Mouse (Mus musculus) c-Kit-positive CD71-negative TER-119-negative erythroid progenitor cells, embryonic 14.5 days (primary cell): ENCODE measurements around the gene Rbfox1.

Experiments
- DNase-seq: peaks from one replicate; pipeline ENCODE4 v3.0.0-alpha.2; 2013; ENCODE audit warnings: low read depth

Gene Rbfox1

DNA sequence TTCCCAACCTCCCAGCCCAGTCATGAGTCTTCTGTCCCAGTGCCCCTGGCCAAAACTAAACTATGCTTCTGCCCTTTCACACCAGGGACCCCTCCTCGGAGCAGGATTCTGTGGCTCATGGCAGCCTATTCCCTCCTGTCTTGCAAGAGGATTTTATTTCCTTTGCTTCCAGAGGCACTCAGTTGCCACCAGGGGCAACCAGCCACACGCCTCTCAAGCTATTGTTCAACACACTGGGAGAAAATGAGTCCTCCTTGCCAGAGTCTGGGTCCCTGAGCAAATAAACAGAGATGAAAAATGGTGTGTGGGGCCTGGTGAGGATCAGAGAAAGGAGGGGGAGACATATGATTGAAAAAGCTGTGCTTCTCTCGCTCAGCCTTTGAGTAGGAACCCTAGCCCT is 327.8 kb downstream of the Rbfox1 start:
- DNase-seq, result no peak

DNA sequence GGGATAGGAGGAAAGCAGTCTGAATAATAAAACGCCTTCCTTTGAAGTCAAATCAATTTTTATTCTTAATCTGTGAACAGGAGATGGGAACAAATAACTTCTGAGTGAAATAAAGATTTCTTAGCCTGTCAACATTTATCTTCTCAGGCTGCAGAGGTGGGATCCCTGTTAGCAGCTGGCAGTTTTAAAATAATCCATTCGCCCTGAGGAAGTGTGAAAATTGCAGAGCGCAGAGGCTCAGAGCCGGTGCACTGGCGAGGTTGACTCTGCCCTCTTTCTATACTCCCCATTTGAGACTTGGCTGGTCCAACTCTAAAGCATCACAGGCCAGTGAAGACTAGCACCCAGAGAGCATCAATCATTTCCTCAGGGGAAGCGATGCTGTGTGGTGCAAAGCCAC is 342.3 kb downstream of the Rbfox1 start:
- DNase-seq, result no peak

DNA sequence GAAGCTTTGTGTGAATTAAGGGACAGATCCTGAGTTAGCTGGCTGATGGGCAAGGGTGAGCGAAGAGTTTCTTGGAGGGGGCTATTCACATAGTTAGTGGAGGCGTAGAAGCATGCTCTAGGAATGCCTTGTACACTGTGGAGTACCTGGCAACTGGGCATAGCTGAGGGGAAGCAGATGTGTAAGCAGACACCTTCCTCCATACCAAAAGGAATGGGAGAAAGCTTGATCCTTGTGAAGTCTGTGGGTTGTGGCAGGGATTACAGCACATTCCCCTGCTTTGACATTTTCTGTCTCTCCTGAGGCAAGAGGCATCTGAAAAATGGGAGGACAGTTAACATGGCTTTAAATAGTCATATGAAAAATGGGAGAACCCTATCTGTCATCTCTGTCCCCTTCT is 347.8 kb downstream of the Rbfox1 start:
- DNase-seq, result no peak

DNA sequence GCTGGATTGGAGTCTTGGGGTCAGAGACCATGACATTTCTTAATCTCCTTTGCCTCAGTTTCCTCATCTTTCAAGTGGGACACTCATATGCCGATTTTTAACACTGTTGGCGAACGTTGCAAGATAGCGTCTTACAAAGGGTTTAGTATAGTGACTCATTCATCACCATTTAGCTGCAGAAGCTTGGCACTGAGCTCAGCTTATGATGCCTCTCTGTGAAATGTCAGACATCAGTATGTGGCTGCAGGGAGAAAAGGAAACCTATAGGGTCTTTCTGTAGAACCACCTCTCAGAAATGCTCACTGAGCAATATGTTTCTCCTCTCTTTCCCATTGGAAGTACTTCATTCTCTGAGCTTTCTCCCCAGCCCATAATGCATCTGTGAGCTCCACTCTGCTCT is 356.2 kb downstream of the Rbfox1 start:
- DNase-seq, result no peak

DNA sequence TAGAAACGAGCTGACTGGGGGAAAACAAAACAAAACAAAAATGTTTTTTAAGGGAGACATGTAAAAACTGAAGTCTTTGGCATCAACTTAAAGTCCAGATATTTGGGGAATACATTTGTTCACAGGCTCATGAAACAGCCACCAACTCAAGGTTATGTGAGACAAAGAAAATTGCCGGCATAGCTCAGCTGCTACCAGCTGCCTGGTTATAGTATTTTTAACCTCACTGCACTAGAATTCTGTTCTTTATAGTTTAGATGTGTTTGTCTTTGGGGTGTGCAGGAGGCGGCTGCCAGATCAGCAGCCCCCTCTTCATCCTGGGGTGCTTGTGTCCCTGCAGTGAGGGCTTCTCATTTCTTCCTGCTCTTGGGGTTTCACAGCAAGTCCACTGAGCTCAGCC is 357.3 kb downstream of the Rbfox1 start:
- no peak for DNase-seq

DNA sequence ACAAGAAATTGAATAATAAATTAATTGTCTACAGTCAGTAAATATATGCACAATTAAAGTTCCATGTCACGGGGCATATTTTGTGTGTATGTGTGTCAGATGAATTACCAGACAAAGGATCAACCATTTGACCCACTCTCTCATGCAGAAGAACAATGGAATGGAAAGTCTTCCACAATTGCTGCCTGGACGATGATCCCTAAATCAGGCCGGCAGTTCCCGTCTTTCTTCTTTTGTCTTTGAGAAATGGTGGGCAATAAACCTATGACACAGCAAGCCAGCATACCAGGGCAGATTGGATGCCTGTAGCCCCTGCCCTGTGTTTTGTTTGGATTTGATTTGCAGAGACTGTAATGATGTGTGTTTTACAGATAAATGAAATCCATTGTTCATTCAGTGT is 362.4 kb downstream of the Rbfox1 start:
- no peak for DNase-seq

DNA sequence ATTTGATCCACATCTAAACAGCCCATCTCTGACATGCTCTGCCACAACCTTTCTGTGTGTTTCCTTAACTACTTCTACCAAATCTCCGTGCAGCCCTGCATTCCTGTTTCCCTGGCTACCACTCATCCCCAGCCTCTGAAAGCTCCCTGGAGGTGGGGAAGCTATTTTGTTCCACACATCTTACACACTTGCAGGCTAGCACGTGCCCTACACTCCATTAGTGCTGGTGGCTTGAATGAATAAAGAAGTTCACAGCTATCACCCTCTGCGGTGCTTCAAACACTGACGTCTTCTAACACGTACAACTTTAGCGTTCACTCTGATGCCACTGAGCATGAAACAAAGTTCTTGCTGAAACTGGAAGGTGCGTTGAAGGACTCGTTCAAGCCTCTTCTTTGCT is 379.4 kb downstream of the Rbfox1 start:
- no peak for DNase-seq

DNA sequence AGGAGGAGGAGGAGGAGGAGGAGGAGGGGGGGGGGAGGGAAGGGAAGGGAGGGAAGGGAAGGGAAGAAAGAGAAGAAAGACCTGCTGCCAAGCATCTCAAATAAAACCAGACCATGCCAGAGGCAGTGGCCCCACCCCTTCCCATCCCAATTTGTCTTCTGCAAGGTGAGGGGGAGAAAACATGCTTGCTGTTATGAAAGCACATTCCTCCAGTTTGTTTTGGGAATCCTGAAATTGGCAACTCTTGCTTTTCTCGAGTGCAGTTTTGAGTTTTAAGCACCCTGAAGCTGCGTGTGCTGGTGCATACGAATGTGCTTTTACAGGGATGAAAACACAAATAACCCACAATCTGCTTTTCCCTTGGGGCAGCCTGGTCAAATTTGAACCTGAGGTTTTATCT is 380.5 kb downstream of the Rbfox1 start:
- DNase-seq, result no peak

DNA sequence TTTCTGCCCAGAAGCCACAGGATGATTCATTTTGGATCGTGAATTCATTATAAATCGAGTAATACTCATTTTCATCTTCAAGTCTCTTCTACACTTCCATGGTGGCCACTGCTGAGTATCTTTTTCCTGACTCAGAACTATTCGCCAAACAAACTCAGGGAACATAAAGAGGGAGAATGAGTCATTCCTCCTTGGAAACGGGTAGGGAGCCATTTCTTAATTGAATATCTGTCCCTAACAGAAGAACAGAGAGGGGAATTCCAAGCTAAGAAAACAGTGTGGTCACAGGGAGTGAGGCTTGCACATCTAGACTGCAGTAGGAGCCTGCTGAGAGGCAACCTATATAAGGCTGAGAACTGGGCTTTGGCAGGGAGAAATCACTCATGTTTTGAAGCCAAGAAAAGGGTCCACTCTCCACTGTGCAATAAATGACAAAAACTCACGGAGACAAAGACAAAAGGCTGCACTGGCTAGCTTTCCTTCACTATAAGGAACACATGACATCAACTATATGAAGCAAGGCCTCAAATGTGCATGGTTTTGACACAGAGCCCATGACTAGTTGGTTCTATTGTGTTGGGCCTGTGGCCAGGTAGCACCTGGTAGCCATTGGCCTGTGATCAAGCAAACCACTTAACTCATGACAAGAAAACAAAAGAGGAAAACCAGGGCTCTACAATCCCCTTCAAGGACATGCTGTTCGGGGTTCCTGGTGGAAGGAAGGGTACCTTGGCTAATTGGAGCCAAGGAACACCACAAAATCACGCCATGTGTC is 386.6 kb downstream of the Rbfox1 start:
- DNase-seq, result no peak

DNA sequence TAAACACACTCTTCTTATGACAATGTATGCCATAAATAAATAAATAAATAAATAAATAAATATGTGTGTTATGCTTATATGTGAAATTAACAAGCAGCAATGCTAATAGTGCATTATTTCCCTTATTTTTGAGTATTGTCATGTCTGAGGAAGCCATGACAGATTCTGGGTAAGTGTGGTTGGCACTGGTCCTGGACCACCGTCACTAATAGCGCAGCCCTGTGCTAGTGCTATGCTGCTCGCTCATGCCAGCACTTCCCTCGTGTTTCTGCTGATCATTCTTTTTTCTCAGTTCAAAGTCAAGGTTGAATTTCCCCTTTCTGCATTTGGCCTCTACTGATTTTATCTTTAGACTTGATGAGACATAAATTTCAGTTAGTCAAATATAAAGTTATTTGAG is 398.3 kb downstream of the Rbfox1 start:
- DNase-seq, result no peak

DNA sequence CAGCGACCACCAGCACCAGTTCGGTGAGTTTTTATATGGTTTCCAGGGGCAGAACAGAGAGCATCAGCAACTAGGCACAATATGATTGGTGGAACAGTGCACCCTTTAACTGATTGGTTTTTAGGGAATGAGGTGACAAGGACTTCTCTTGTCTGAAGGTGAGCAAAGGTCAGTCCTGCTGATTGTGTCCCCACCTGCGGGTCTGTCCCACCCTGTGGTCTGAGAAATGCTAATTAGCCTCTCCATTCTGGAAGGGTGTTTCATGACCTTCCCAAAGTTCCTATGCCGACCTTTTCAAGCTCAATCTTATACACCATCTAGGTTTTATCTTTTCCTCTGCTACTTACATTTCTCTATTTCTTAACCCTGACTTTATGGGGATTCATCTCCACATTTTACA is 399.2 kb downstream of the Rbfox1 start:
- DNase-seq, result no peak

DNA sequence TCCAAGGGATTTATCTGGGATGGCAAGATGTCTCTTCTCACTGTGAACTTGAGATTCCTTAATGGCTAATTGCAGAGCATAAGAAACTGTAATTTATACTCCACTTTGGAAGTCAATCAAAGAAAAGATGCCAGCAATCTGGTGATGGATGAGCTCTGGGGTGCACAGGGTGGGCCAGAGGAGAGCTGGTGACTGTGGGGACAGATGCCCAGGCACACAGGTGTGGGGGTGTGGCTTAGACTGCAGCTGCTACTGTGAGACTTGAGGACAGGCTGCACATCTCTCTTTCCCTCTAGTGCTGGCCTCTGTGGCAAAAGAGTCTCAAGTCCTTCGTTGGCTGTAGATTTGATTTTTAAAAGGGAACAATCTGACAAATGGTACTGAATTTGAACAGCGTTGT is 402.5 kb downstream of the Rbfox1 start:
- no peak for DNase-seq

DNA sequence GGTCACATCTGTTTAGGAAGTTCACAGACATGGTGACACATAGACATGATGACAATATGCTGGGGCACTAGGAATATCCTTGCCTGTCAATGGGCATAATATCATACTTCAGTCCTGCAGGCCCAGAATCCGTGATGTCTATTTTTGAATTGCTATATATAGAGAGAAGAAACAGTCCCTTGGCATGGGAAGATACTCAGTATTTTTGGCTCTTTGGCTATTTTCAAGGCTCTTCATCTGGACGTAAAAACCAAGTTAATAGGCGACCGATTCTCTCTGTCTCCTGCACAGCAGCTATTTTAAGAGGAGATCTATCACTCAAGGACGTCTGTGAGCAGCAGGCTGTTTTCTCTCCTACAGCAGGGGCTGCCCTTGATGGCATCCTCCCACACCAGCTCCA is 415.0 kb downstream of the Rbfox1 start:
- DNase-seq, result no peak

DNA sequence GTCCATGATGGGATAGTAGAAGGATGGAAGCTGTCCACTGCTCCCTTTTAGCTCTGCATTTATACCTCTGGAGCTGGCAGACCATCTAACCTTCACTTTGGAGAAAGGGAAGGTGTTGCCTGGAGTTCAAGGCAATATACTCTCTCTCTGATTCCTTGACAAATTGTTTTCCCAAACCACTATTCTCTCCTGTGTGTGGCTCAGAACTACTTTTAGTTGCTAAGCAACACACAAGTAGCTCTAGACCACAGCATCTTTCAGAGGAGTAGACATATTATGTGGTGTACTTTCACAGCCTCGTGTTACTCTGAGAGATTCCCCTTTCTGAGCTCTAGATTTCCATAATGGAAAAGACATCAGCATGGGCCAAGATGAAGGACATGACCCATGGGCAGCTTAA is 417.9 kb downstream of the Rbfox1 start:
- DNase-seq, result no peak

DNA sequence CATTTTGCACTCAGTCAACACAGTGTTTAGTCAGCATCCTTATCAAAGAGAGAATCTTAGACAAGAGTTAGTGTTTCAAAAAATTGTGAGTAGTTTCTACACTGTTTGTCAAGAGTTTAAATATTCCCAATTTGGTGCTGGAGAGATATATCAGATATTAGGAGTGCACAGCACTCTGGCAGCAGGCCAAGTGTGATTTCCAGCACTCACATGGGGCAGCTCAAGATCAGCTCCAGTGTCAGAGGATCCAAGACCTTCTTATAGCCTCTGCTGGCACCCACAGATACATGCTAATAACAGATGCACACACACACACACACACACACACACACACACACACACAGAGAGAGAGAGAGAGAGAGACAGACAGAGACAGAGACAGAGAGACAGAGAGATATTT is 424.8 kb downstream of the Rbfox1 start:
- no peak for DNase-seq

DNA sequence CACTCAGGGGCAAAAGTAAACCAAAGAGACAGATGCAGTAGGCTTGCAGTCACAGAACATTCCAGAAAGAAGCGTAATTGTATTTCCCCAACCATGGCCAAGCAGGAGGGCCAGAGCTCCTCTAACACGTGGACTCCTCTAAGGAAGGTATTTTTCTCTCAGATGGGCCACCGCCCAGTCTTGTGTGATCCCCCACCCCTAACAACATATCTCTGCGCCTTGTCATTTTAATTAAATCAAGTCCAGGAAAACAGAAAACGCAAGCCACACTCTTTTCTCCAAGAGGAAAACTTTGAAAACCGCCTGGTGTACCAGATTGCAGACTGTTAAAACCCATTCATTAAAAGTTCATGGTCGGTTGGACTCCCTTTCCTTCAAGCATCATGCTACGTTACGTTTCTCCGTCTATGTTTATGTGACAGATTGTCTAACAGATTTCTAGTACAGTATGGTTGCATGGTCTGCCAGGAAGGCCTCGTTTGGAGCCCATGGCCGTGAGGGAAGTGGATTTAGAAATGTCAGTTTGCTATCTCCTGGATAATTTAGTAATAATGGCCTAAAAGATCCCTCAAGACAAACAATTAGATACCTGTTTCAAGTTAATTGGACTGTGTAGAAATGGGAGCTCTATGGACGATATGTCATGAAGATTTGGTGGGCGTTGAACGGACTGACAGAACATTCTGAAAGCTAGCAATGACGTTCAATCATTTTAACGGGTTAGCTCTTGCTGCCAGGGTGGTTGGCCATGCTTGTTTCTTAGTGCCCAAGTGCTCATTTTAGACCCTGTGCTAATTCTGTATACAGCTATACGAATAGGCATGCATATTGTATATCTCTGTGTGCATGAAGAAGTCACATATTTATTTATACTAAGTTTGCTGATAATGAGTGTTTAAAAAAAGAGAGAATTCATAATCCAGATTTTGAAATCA is 425.9 kb downstream of the Rbfox1 start:
- no peak for DNase-seq

DNA sequence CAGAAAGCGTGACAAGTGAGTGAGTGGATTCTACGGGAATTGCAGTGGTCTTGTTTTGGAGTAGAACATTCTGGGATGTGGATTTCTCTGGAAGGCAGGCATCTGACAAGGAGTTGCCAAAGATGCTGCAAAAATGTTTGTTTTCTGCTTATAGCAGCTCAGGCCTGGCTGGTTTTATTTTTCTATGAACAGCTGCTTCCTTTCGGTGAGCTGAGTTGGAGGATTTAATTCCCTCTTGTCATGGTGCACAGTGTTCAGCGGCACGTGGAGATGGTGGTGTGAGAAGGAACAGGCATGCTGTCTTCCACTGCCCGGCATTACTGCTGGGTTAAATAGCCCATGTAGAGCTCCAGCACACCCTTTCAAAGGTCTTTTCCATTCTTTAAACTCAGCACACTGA is 428.5 kb downstream of the Rbfox1 start:
- DNase-seq, result no peak

DNA sequence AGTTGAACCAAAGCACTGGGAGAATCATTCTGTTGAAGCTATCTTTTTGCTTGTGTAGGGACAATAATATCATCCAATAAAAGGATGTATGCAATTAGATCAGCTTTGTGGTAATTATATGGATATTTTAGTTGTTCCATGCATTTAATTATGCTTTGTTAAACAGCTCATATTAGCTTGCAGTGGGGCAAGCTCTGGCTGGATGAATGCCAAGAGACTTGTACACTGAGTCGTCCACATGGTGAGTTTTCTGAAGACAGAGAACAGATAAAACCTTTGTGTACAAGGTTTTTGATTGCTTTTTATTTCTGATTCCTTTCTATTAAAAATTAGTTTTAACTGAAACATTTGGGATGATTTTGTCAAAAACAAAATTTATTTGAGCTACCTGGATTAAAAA is 439.7 kb downstream of the Rbfox1 start:
- no peak for DNase-seq

DNA sequence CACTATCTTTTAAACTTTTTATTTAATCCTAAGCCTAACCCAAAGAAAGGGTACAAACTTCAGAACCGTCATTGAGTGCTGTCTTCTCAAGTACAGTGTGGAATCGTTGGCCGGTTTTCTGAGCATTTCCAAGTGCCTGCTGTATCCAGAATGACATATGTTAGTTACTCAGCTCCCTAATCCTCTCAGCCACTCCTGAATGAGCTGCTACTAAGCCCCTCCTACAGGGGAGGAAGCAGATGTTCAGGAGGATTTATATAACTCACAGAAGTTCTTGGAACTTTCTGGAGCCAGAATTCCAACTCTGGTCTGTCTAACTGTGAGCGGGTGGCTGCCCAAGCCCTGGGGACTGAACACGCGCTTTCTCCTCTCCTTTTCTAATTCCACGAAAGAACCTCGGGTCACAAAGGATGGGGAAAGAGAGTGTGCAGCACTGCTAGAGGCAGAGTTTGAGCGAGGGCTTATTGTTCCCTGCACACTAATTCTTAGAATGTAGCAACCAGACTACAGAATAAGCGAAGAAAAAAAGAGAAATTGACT is 446.3 kb downstream of the Rbfox1 start:
- no peak for DNase-seq

DNA sequence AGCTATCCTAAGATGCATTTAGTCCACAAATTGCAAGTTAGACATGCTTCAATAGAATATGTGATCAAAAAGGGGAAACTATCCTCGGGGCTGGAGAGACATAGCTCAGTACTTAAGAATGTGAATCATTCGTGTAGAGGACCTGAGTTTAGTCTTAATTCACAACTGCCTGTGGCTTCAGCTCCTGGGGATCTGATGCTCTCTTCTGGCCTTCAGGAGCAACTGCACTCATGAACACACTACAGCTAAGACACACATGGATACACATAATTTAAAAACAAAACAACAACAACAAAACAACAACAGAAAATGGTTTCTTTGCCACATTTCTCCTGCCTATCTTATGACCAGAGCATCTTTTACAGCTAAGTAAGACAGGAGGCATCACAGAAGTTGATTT is 448.1 kb downstream of the Rbfox1 start:
- DNase-seq, result no peak

DNA sequence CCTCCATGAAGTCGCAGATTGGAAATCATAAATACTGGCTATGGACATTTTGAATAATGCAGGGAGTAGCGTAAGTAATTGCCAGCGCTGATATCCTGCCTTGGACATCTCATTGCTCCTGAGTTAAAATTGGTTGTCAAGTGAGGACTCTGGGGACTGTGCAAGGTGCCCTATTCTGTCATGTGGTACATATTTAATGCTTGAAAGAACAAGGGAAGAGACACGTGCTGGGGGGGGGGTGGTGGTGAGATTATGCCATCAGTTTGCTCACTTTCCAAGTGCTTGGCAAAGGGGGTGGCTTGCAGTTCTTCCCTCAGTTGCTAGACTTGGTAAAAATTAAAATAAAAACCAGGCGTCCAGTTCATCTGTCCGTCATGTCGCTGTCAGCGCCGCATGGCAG is 462.9 kb downstream of the Rbfox1 start:
- DNase-seq, result no peak

DNA sequence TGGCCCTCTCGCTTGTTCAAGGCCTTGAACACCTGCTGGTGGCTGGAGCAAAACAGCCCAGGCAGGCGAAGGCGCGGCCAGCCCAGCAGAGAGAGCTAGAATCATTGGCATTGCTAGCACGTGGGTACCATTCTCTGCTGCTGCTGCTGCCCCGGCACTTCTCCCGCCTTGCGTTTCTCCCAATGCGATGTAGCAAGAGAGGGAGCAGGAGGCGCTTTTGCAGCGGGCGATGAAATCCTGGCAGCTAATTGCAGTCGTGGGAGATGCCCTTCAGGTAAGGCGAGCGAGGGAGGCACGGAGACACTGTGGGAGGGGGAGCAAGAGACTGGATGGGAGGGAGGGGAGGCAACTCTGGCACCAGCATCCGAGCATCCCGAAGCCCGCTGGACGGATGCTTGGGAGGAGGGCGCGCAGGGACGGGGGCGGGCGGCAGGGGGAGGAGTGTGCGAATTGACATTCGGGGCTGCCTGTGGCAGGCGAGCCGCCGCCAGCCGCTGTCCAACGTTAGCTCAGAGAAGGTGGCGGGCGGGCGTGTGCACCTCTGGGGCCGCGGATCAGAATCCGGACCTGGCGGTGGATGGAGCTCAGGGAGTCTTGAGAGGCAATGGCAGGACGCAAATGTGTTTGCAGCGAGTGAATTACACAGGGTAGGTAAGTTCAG is 463.6 kb downstream of the Rbfox1 start:
- no peak for DNase-seq

DNA sequence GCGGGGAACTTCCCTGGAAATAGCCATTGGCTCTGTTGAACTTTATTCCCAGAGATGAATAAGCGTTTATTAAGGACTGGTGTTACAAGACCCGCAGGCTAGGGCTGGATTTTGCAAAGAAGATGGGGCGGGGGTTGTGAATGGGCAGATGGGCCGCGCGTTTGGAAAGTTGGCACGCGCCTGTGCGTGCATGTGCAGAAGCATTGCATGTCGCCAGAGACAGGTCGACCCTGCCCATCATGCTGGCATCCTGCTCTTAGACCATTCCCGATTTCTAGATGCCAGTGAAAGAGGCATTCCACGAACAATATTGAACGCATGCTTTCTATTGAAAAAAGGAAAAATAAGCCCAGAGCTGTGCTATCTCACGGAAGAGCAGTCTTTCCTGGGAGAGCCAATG is 464.2 kb downstream of the Rbfox1 start:
- DNase-seq, result no peak
